Mouse (Mus musculus): Measurements from ENCODE around the gene Tm6sf1. TPM values are rescaled to one million over a fixed set of nuclear protein-coding genes. Genes with fewer than 3 reads are reported as not detected.
"Not testable (repeated sequence)": the region's sequence is repeated elsewhere in the genome, so short reads cannot be mapped to it uniquely, and the experiment has no call there.

Tm6sf1 gene
- 25.7 and 33.4 TPM in 2 replicates for polyA plus RNA-seq (2016; fragmentation: Nextera tagmentation; extraction: Ambion mirVana)

DNA sequence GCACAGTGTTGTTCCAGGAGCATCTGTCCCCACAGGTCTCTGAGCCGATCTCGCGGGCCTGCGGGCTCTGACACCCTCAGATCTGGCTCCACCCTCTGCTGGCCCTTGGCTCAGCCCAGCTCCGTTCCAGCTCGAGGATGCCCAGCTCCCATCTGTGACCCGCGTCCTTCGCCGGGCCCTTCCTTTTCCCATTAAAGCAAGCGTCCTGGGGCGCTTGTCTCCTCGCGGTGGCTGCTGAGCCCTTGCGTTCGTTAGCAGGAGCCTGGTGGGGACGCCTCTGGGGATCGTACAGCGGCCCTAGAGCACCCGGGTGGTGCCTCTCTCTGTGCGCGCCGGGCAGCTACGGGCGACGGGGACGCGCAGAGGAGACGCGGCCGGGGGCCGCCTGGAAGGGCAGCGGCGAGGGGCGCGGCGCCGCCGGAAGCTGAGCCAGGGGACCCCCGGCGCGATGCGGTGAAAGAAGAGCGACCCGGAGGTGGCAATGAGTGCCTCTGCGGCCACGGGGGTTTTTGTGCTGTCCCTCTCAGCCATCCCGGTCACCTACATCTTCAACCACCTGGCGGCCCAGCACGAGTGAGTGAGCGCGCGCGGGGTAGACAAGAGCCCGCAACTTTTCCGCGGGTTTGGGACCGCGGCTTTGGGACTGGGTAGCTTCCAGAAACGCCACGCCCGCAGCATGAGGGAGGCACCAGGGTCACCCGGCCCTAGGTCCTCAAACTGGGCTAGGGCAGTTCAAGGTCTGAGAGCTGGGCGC is at the start of gene Tm6sf1:
Gene Tm6sf1 (plus strand): TSS at position 34 of the 754 bp plus-strand sequence.
- DNase-seq (ENCODE audit: low spot score) = peak; percentile 89
- H3K36me3 ChIP-seq = peaks cover 4% of the 10 kb centered on the region; the same call in 1 of the 2 replicates
- H3K4me3 ChIP-seq = peak within 1 kb of the TSS; percentile 81
- H3K4me1 ChIP-seq = peaks cover 68% of the 10 kb centered on the region
- no peaks in the 10 kb centered on the region for H3K9me3 ChIP-seq
- WGBS = under 1% methylated on average over 64 of the region's 64 CpGs
- peaks cover 28% of the 10 kb centered on the region for H3K27me3 ChIP-seq (ENCODE audit: insufficient read depth, poor library complexity, severe bottlenecking)
- H3K27ac ChIP-seq = peak within 1 kb of the TSS; percentile 89

- no peak for DNase-seq (ENCODE audit: low spot score)
- no peak overlapping the region for H3K27ac ChIP-seq
- peaks cover 41% of the 10 kb centered on the region for H3K4me1 ChIP-seq
- H3K27me3 ChIP-seq (ENCODE audit: insufficient read depth, poor library complexity, severe bottlenecking) = no peaks in the 10 kb centered on the region
- no peaks in the 10 kb centered on the region for H3K9me3 ChIP-seq
- 74% methylated on average over 3 of the region's 3 CpGs for WGBS
- no peak overlapping the region for H3K4me3 ChIP-seq
- no peaks in the 10 kb centered on the region for H3K36me3 ChIP-seq
Measured at GRCm38 (mm10) chr7:81824906-81825305, 33.9 kb upstream of the Tm6sf1 start.

- peak overlapping the region; percentile 12; the same call in 1 of the 2 replicates for H3K4me3 ChIP-seq
- no peaks in the 10 kb centered on the region for H3K27me3 ChIP-seq (ENCODE audit: insufficient read depth, poor library complexity, severe bottlenecking)
- peaks cover 45% of the 10 kb centered on the region for H3K4me1 ChIP-seq
- H3K9me3 ChIP-seq = no peaks in the 10 kb centered on the region
- no peak overlapping the region for H3K27ac ChIP-seq
- DNase-seq (ENCODE audit: low spot score) = no peak
- no peaks in the 10 kb centered on the region for H3K36me3 ChIP-seq
- 45% methylated on average over 3 of the region's 3 CpGs for WGBS
Measured at GRCm38 (mm10) chr7:81825381-81825780, 33.4 kb upstream of the Tm6sf1 start.

- no peak for DNase-seq (ENCODE audit: low spot score)
- peaks cover 45% of the 10 kb centered on the region for H3K4me1 ChIP-seq
- H3K36me3 ChIP-seq = no peaks in the 10 kb centered on the region
- peak overlapping the region; percentile 87 for H3K4me3 ChIP-seq
- H3K9me3 ChIP-seq = no peaks in the 10 kb centered on the region
- H3K27me3 ChIP-seq (ENCODE audit: insufficient read depth, poor library complexity, severe bottlenecking) = no peaks in the 10 kb centered on the region
- WGBS = 28% methylated on average over 17 of the region's 17 CpGs
- H3K27ac ChIP-seq = peak overlapping the region; percentile 98
Measured at GRCm38 (mm10) chr7:81827806-81828667, 30.8 kb upstream of the Tm6sf1 start.

- Histone ChIP-seq H3K27me3 (ENCODE audit: insufficient read depth, poor library complexity, severe bottlenecking) (no peaks in the 10 kb centered on the region), H3K36me3 (no peaks in the 10 kb centered on the region), H3K27ac (peak overlapping the region; percentile 98), H3K9me3 (no peaks in the 10 kb centered on the region), H3K4me1 (peaks cover 45% of the 10 kb centered on the region), H3K4me3 (peak overlapping the region; percentile 87)
- peak; percentile 80 for DNase-seq (ENCODE audit: low spot score)
- under 1% methylated on average over 83 of the region's 91 CpGs for WGBS
Measured at GRCm38 (mm10) chr7:81828681-81829378, 30.0 kb upstream of the Tm6sf1 start.

DNA sequence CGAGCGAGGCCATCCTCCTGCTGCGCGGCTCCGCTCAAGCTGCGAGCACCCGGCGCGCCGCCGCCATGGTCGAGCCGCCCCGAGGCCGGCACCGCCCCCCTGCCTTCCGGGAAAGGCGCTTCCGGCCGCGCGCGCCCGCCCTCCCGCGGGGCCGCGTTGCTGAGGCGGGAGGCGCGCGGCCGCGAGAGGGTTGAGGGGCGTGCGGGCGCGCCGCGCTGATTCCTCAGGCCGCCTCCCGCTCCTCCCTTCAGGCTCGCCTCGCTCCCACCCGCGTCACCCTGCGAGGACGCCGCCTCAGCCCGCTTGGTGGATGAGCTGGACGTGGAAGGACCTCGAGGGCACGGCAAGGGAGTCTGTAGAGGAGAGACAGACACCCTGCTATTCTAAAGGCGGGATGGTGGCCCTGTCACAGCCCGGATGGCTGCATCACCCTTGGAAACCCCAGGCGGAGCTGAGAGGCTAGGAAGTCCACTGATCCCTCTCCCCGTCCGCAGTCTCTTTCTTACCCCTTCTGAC is 29.4 kb upstream of the Tm6sf1 start, which contains the start of gene Btbd1:
Gene Btbd1 (minus strand): TSS at position 53 of the 516 bp plus-strand sequence.
- Histone ChIP-seq H3K36me3 (no peaks in the 10 kb centered on the region), H3K9me3 (no peaks in the 10 kb centered on the region), H3K27me3 (ENCODE audit: insufficient read depth, poor library complexity, severe bottlenecking) (no peaks in the 10 kb centered on the region), H3K4me1 (peaks cover 41% of the 10 kb centered on the region), H3K4me3 (peak within 1 kb of the TSS; percentile 87), H3K27ac (peak within 1 kb of the TSS; percentile 98)
- WGBS = 2% methylated on average over 49 of the region's 58 CpGs
- DNase-seq (ENCODE audit: low spot score) = peak; percentile 86

GRCm38 (mm10) chr7:81834847-81835246 is 24.0 kb upstream of the Tm6sf1 start:
- no peaks in the 10 kb centered on the region for H3K9me3 ChIP-seq
- H3K36me3 ChIP-seq = no peaks in the 10 kb centered on the region
- H3K4me1 ChIP-seq = peaks cover 4% of the 10 kb centered on the region
- no peak overlapping the region for H3K4me3 ChIP-seq
- no peak for DNase-seq (ENCODE audit: low spot score)
- no peaks in the 10 kb centered on the region for H3K27me3 ChIP-seq (ENCODE audit: insufficient read depth, poor library complexity, severe bottlenecking)
- no peak overlapping the region for H3K27ac ChIP-seq

DNA sequence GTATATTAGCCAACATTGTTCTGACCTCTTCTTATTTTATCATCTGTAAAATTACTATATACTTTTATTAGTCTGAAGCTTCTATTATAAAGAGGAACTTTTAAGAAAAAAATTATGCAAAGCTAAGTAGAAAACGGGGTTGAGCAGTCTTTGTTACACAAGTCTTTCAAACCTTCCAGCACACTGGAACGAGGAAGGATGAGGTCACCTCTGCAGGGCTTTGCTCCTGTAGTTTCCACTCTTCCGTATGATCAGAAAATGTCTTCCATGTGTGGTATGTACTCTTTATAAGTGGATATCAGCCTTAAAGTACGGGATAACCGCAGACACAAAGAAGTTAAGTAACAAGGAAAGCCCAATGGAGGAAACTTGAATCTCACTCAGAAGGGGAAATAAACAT is 23.4 kb upstream of the Tm6sf1 start:
- DNase-seq (ENCODE audit: low spot score) = no peak
- WGBS = 88% methylated on average over 5 of the region's 5 CpGs
- H3K9me3 ChIP-seq = no peaks in the 10 kb centered on the region
- H3K4me3 ChIP-seq = no peak overlapping the region
- peaks cover 2% of the 10 kb centered on the region; the same call in 1 of the 2 replicates for H3K4me1 ChIP-seq
- H3K27ac ChIP-seq = no peak overlapping the region
- H3K36me3 ChIP-seq = no peaks in the 10 kb centered on the region
- H3K27me3 ChIP-seq (ENCODE audit: insufficient read depth, poor library complexity, severe bottlenecking) = no peaks in the 10 kb centered on the region

- WGBS = 84% methylated on average over 5 of the region's 5 CpGs
- not testable (repeated sequence) for H3K27ac ChIP-seq; DNase-seq (ENCODE audit: low spot score); H3K36me3 ChIP-seq; H3K9me3 ChIP-seq; H3K4me3 ChIP-seq; H3K27me3 ChIP-seq (ENCODE audit: insufficient read depth, poor library complexity, severe bottlenecking)
- H3K4me1 ChIP-seq = peaks cover 12% of the 10 kb centered on the region; the same call in 1 of the 2 replicates
Measured at GRCm38 (mm10) chr7:81837771-81838170, 21.0 kb upstream of the Tm6sf1 start.

GRCm38 (mm10) chr7:81839746-81840145 is 19.1 kb upstream of the Tm6sf1 start:
- 64% methylated on average over 6 of the region's 6 CpGs for WGBS
- no peak for DNase-seq (ENCODE audit: low spot score)
- no peaks in the 10 kb centered on the region for H3K27me3 ChIP-seq (ENCODE audit: insufficient read depth, poor library complexity, severe bottlenecking)
- H3K27ac ChIP-seq = no peak overlapping the region
- no peak overlapping the region for H3K4me3 ChIP-seq
- peaks cover 12% of the 10 kb centered on the region; the same call in 1 of the 2 replicates for H3K4me1 ChIP-seq
- H3K9me3 ChIP-seq = no peaks in the 10 kb centered on the region
- no peaks in the 10 kb centered on the region for H3K36me3 ChIP-seq

GRCm38 (mm10) chr7:81840661-81841181 is 18.1 kb upstream of the Tm6sf1 start:
- WGBS = 39% methylated on average over 7 of the region's 7 CpGs
- H3K27ac ChIP-seq = no peak overlapping the region

DNA sequence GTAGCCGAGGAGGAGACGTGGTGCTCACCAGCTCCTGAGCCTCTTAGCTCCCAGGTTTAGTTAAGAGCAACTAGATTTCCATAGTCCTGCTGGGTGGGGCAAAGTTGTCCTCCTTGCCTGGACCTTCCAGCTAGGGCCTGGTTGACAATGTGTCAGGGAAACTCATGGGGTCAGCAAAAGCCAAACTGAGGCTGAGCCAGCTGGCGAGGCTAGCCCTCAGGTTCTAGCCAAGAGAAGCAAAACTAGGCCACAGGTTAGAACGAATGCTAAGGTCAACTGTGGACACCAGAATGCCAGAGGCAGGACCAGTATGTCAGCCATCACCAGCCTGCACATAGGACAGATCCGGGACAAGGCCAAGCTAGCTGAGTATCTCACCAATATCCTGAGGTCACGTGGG is 17.4 kb upstream of the Tm6sf1 start:
- H3K27ac ChIP-seq = no peak overlapping the region
- peaks cover 24% of the 10 kb centered on the region for H3K4me1 ChIP-seq
- no peaks in the 10 kb centered on the region for H3K9me3 ChIP-seq
- no peaks in the 10 kb centered on the region for H3K36me3 ChIP-seq
- H3K27me3 ChIP-seq (ENCODE audit: insufficient read depth, poor library complexity, severe bottlenecking) = no peaks in the 10 kb centered on the region
- WGBS = 68% methylated on average over 6 of the region's 6 CpGs
- no peak overlapping the region for H3K4me3 ChIP-seq
- DNase-seq (ENCODE audit: low spot score) = no peak

More at GRCm38 (mm10) chr7:81840661-81841181, 18.1 kb upstream of the Tm6sf1 start:
- Histone ChIP-seq H3K9me3 (no peaks in the 10 kb centered on the region), H3K4me1 (peaks cover 19% of the 10 kb centered on the region; the same call in 1 of the 2 replicates), H3K4me3 (no peak overlapping the region), H3K36me3 (no peaks in the 10 kb centered on the region), H3K27me3 (ENCODE audit: insufficient read depth, poor library complexity, severe bottlenecking) (no peaks in the 10 kb centered on the region)
- DNase-seq (ENCODE audit: low spot score) = no peak
